In the genomic region with DNA sequence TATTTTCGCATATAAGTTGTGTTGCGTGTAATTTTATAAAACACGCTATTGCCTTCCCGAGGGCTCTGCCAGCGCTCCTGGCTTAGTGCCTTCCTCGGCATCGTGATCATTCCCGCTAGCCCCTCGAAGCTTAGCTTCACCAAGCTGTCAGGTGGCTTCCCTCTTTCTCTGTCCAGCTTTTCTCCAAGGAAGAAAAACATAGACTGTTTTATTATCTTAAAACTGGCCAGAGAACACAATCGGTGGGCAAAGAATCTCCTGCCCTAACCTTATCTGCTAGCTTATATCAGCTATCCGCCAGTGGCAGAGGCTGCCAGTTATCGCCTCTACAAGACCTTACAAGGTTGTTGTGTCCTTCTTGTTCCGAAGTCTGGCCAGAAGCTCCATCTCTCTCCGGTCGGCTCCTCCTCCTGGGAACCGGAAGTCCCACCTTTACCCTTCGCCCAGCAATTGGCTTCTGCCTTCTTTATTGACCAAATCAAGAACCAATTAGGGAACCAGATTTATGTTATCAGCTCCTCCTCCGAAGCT, we compare ENCODE assay signal across 7 mouse cellular contexts. TPM values are rescaled to one million over a fixed set of nuclear protein-coding genes. Genes with fewer than 3 reads are reported as not detected.
A peak's percentile ranks its signal among the peaks of the same experiment; 100 is the strongest.
DNase-seq lines count a peak whose midpoint lies in the region; ATAC-seq lines count a peak whose summit lies in the region.

No protein-coding gene starts in this region.

- peak; percentile 91 for DNase-seq in adrenal gland, postnatal 10 days
- DNase-seq in embryonic facial prominence, embryonic 10.5 days (ENCODE audit: low spot score): peak; percentile 89
- DNase-seq in kidney, adult 18-20 months: peak; percentile 91
- peak; percentile 85 for DNase-seq in limb, embryonic 11.5 days (ENCODE audit: low spot score)
- DNase-seq in midbrain, embryonic 14.5 days: peak; percentile 93
- peak; percentile 72 to 76 for DNase-seq in spleen, adult 18-20 months

- H3K36me3 ChIP-seq in embryonic facial prominence, embryonic 10.5 days (replicated peaks): no peaks in the 10 kb centered on the region
- H3K36me3 ChIP-seq in limb, embryonic 11.5 days (ENCODE audit: control insufficient read depth, insufficient read depth, low read length): no peaks in the 10 kb centered on the region
- no peaks in the 10 kb centered on the region for H3K36me3 ChIP-seq in midbrain, embryonic 14.5 days (ENCODE audit: control insufficient read depth, insufficient read depth, low read length)

- no peaks in the 10 kb centered on the region for H3K27me3 ChIP-seq in embryonic facial prominence, embryonic 10.5 days (replicated peaks; ENCODE audit: low read depth, poor library complexity, severe bottlenecking)
- H3K27me3 ChIP-seq in limb, embryonic 11.5 days (ENCODE audit: control insufficient read depth, insufficient read depth, low read length): no peaks in the 10 kb centered on the region
- H3K27me3 ChIP-seq in midbrain, embryonic 14.5 days (ENCODE audit: control insufficient read depth, insufficient read depth, low read length): no peaks in the 10 kb centered on the region

- peak overlapping the region; percentile 83 for H3K27ac ChIP-seq in embryonic facial prominence, embryonic 10.5 days (replicated peaks)
- 0 out of 2 replicates have a peak overlapping the region, but pooled peaks have one; percentile 10 for H3K27ac ChIP-seq in limb, embryonic 11.5 days (replicated peaks; ENCODE audit: low read depth, low read length)
- peak overlapping the region; percentile 91 for H3K27ac ChIP-seq in midbrain, embryonic 14.5 days (replicated peaks; ENCODE audit: low read depth, low read length)

- peak overlapping the region; percentile 66 for H3K4me3 ChIP-seq in embryonic facial prominence, embryonic 10.5 days
- peak overlapping the region; percentile 51 for H3K4me3 ChIP-seq in limb, embryonic 11.5 days (ENCODE audit: low read depth, low read length)
- H3K4me3 ChIP-seq in midbrain, embryonic 14.5 days (replicated peaks; ENCODE audit: low read depth, low read length): peak overlapping the region; percentile 50

- no peaks in the 10 kb centered on the region for H3K9me3 ChIP-seq in embryonic facial prominence, embryonic 10.5 days
- no peaks in the 10 kb centered on the region for H3K9me3 ChIP-seq in limb, embryonic 11.5 days (ENCODE audit: control insufficient read depth, low read length)
- no peaks in the 10 kb centered on the region for H3K9me3 ChIP-seq in midbrain, embryonic 14.5 days (ENCODE audit: control insufficient read depth, low read length)

- peak overlapping the region; percentile 35 for H3K9ac ChIP-seq in limb, embryonic 11.5 days (ENCODE audit: low read length)
- peak overlapping the region; percentile 66 for H3K9ac ChIP-seq in midbrain, embryonic 14.5 days (replicated peaks; ENCODE audit: low read length)

- 2% methylated on average over 18 of the region's 18 CpGs for WGBS in embryonic facial prominence, embryonic 10.5 days
- WGBS in limb, embryonic 11.5 days: under 1% methylated on average over 18 of the region's 18 CpGs
- 2% methylated on average over 18 of the region's 18 CpGs for WGBS in midbrain, embryonic 14.5 days

- peak; percentile 56 for ATAC-seq in granulocyte monocyte progenitor cell, adult 5-6 weeks (replicated peaks; ENCODE audit: poor library complexity, severe bottlenecking)
- no peak for ATAC-seq in limb, embryonic 11.5 days (ENCODE audit: insufficient number of reproducible peaks, low FRiP score, low TSS enrichment, low read depth)
- peak; percentile 64; the same call in 1 of the 2 replicates for ATAC-seq in midbrain, embryonic 14.5 days (ENCODE audit: low FRiP score, low TSS enrichment)

- peaks cover 30% of the 10 kb centered on the region for H3K4me1 ChIP-seq in embryonic facial prominence, embryonic 10.5 days
- peaks cover 9% of the 10 kb centered on the region; the same call in 1 of the 2 replicates for H3K4me1 ChIP-seq in limb, embryonic 11.5 days (ENCODE audit: control insufficient read depth, insufficient read depth, low read length)
- peaks cover 23% of the 10 kb centered on the region for H3K4me1 ChIP-seq in midbrain, embryonic 14.5 days (ENCODE audit: control insufficient read depth, insufficient read depth, low read length)

- H3K4me2 ChIP-seq in limb, embryonic 11.5 days (ENCODE audit: low read depth, severe bottlenecking): peak overlapping the region; percentile 69
- H3K4me2 ChIP-seq in midbrain, embryonic 14.5 days (ENCODE audit: low read length): peak overlapping the region; percentile 86

RNA-seq across cellular contexts. Expression of gene Ctc1, which starts 3.6 kb away (rescaled TPM):
- total RNA-seq in adrenal gland, postnatal 10 days (2021): 10 to 100 TPM; 25.3 to 30.0 TPM
- polyA plus RNA-seq in embryonic facial prominence, embryonic 10.5 days (2016; fragmentation: Nextera tagmentation; extraction: Ambion mirVana): 100 and 103 TPM in 2 replicates
- 50.3 and 66.2 TPM in 2 replicates for total RNA-seq in granulocyte monocyte progenitor cell, adult 5-6 weeks (2014; fragmentation: Nextera tagmentation)
- total RNA-seq in granulocyte monocyte progenitor cell, adult 5-6 weeks (2017): 17.1 and 22.4 TPM in 2 replicates
- polyA plus RNA-seq in limb, embryonic 11.5 days (2014; fragmentation: Nextera tagmentation; extraction: Ambion mirVana): 80.4 and 83.1 TPM in 2 replicates
- polyA plus RNA-seq in midbrain, embryonic 14.5 days (2014; fragmentation: Nextera tagmentation; extraction: Ambion mirVana): 55.8 and 56.1 TPM in 2 replicates

RNA-seq across cellular contexts. Expression of gene Pfas, which starts 3.9 kb away (rescaled TPM):
- total RNA-seq in adrenal gland, postnatal 10 days (2021): 10 to 100 TPM; 23.8 to 32.9 TPM
- polyA plus RNA-seq in embryonic facial prominence, embryonic 10.5 days (2016; fragmentation: Nextera tagmentation; extraction: Ambion mirVana): 70.1 and 71.9 TPM in 2 replicates
- total RNA-seq in granulocyte monocyte progenitor cell, adult 5-6 weeks (2014; fragmentation: Nextera tagmentation): 47.3 and 48.4 TPM in 2 replicates
- total RNA-seq in granulocyte monocyte progenitor cell, adult 5-6 weeks (2017): 45.5 and 56.2 TPM in 2 replicates
- 43.6 and 48.8 TPM in 2 replicates for polyA plus RNA-seq in limb, embryonic 11.5 days (2014; fragmentation: Nextera tagmentation; extraction: Ambion mirVana)
- 12.6 and 16.5 TPM in 2 replicates for polyA plus RNA-seq in midbrain, embryonic 14.5 days (2014; fragmentation: Nextera tagmentation; extraction: Ambion mirVana)

RNA-seq across cellular contexts. Expression of gene Aurkb, which starts 33.3 kb away (rescaled TPM):
- total RNA-seq in adrenal gland, postnatal 10 days (2021): 10 to 100 TPM; 16.2 to 22.5 TPM
- 215 and 218 TPM in 2 replicates for polyA plus RNA-seq in embryonic facial prominence, embryonic 10.5 days (2016; fragmentation: Nextera tagmentation; extraction: Ambion mirVana)
- 80.2 and 105 TPM in 2 replicates for total RNA-seq in granulocyte monocyte progenitor cell, adult 5-6 weeks (2014; fragmentation: Nextera tagmentation)
- 102 and 122 TPM in 2 replicates for total RNA-seq in granulocyte monocyte progenitor cell, adult 5-6 weeks (2017)
- polyA plus RNA-seq in limb, embryonic 11.5 days (2014; fragmentation: Nextera tagmentation; extraction: Ambion mirVana): 171 and 178 TPM in 2 replicates
- 14.6 and 29.6 TPM in 2 replicates for polyA plus RNA-seq in midbrain, embryonic 14.5 days (2014; fragmentation: Nextera tagmentation; extraction: Ambion mirVana)

RNA-seq across cellular contexts. Expression of gene Rangrf, which starts 37.2 kb away (rescaled TPM):
- total RNA-seq in adrenal gland, postnatal 10 days (2021): 10 to 100 TPM; 20.4 to 24.7 TPM
- polyA plus RNA-seq in embryonic facial prominence, embryonic 10.5 days (2016; fragmentation: Nextera tagmentation; extraction: Ambion mirVana): 87.7 and 93.0 TPM in 2 replicates
- 87.2 and 120 TPM in 2 replicates for total RNA-seq in granulocyte monocyte progenitor cell, adult 5-6 weeks (2014; fragmentation: Nextera tagmentation)
- total RNA-seq in granulocyte monocyte progenitor cell, adult 5-6 weeks (2017): 47.6 and 56.5 TPM in 2 replicates
- polyA plus RNA-seq in limb, embryonic 11.5 days (2014; fragmentation: Nextera tagmentation; extraction: Ambion mirVana): 82.6 and 84.4 TPM in 2 replicates
- 22.1 and 22.4 TPM in 2 replicates for polyA plus RNA-seq in midbrain, embryonic 14.5 days (2014; fragmentation: Nextera tagmentation; extraction: Ambion mirVana)

RNA-seq across cellular contexts. Expression of gene Slc25a35, which starts 44.2 kb away (rescaled TPM):
- total RNA-seq in adrenal gland, postnatal 10 days (2021): 10 to 100 TPM; 28.5 to 32.9 TPM
- 2.4 and 2.7 TPM in 2 replicates for polyA plus RNA-seq in embryonic facial prominence, embryonic 10.5 days (2016; fragmentation: Nextera tagmentation; extraction: Ambion mirVana)
- total RNA-seq in granulocyte monocyte progenitor cell, adult 5-6 weeks (2014; fragmentation: Nextera tagmentation): 3.5 and 5.6 TPM in 2 replicates
- total RNA-seq in granulocyte monocyte progenitor cell, adult 5-6 weeks (2017): 0.47 and 1.1 TPM in 2 replicates
- 2.6 and 3.0 TPM in 2 replicates for polyA plus RNA-seq in limb, embryonic 11.5 days (2014; fragmentation: Nextera tagmentation; extraction: Ambion mirVana)
- 1.1 and 1.9 TPM in 2 replicates for polyA plus RNA-seq in midbrain, embryonic 14.5 days (2014; fragmentation: Nextera tagmentation; extraction: Ambion mirVana)

Comparison
In these comparisons a context has a peak if more than half of its experiments do, and no peak if none do; other contexts are left out.
1. H3K27ac ChIP-seq: peak in every context shown above with its lines; median percentile 91 in midbrain, embryonic 14.5 days; 83 in embryonic facial prominence, embryonic 10.5 days; 10 in limb, embryonic 11.5 days.